Mouse (Mus musculus): ENCODE results near the gene Dnmt3a. TPM values are rescaled to one million over a fixed set of nuclear protein-coding genes. Genes with fewer than 3 reads are reported as not detected.

Dnmt3a gene
- polyA plus RNA-seq, 1 experiment: 4.6 TPM

GRCm38 (mm10) chr12:3954651-3955050 lies 148.8 kb downstream of the Dnmt3a start, which contains the start of gene Pomc:
TSS of gene Pomc (plus strand) at chr12:3954951.
- Histone ChIP-seq H3K4me3 (ENCODE audit: insufficient read depth, poor library complexity, severe bottlenecking) (no peak within 1 kb of the TSS), H3ac (ENCODE audit: control insufficient read depth, insufficient read length, low read depth) (no peak within 1 kb of the TSS), H3K79me3 (ENCODE audit: low read depth) (no peaks in the 10 kb centered on the region), H3K36me3 (ENCODE audit: control insufficient read depth, insufficient read depth) (no peaks in the 10 kb centered on the region), H3K27me3 (ENCODE audit: control insufficient read depth, insufficient read depth, insufficient read length) (no peaks in the 10 kb centered on the region), H3K79me2 (ENCODE audit: control insufficient read depth, insufficient read depth) (no peaks in the 10 kb centered on the region)
- TF ChIP-seq MYOG (IDR thresholded peaks at IDR 0.05; ENCODE audit: control insufficient read depth, extremely low read depth, insufficient read length): no peak

GRCm38 (mm10) chr12:3955371-3955770 lies 149.6 kb downstream of the Dnmt3a start:
- Histone ChIP-seq H3K4me3 (ENCODE audit: insufficient read depth, poor library complexity, severe bottlenecking) (no peak overlapping the region), H3K36me3 (ENCODE audit: control insufficient read depth, insufficient read depth) (no peaks in the 10 kb centered on the region), H3K79me2 (ENCODE audit: control insufficient read depth, insufficient read depth) (no peaks in the 10 kb centered on the region), H3K27me3 (ENCODE audit: control insufficient read depth, insufficient read depth, insufficient read length) (no peaks in the 10 kb centered on the region), H3ac (ENCODE audit: control insufficient read depth, insufficient read length, low read depth) (no peak overlapping the region), H3K79me3 (ENCODE audit: low read depth) (no peaks in the 10 kb centered on the region)
- TF ChIP-seq FOSL1 (IDR thresholded peaks at IDR 0.05; ENCODE audit: insufficient read depth, low read length, poor library complexity, severe bottlenecking) (no peak), CTCF (IDR thresholded peaks at IDR 0.05; ENCODE audit: control insufficient read depth, insufficient read depth, insufficient read length) (no peak), MAX (IDR thresholded peaks at IDR 0.05) (no peak), MYOD1 (IDR thresholded peaks at IDR 0.05; ENCODE audit: control insufficient read depth, insufficient read length, low read depth) (no peak), CEBPB (IDR thresholded peaks at IDR 0.05; ENCODE audit: low read depth) (no peak), MYOG (IDR thresholded peaks at IDR 0.05; ENCODE audit: control insufficient read depth, extremely low read depth, insufficient read length) (no peak), USF1 (IDR thresholded peaks at IDR 0.05; ENCODE audit: low read depth) (no peak)

DNA sequence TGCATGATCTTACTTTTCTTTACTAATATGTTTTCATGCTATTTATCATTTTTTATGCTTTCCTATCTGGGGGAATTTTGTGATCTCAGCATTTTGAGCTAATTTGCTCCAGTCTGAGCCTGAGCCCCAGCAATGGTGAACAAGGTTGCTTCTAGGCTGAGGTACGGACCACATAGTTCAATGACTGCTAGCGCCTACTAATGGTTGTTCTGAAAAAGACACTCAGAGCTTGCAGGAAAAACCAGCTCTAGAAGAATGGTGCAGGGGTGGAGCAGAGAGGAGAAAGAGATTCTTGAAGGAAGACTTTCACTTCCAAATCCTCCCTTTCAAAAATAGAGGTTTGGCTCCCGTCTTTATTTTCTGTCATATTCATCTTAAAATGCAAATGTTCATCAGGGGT lies 150.5 kb downstream of the Dnmt3a start:
- Histone ChIP-seq H3K36me3 (ENCODE audit: control insufficient read depth, insufficient read depth) (no peaks in the 10 kb centered on the region), H3K27me3 (ENCODE audit: control insufficient read depth, insufficient read depth, insufficient read length) (no peaks in the 10 kb centered on the region), H3K4me3 (ENCODE audit: insufficient read depth, poor library complexity, severe bottlenecking) (no peak overlapping the region), H3K79me3 (ENCODE audit: low read depth) (no peaks in the 10 kb centered on the region), H3K79me2 (ENCODE audit: control insufficient read depth, insufficient read depth) (no peaks in the 10 kb centered on the region), H3ac (ENCODE audit: control insufficient read depth, insufficient read length, low read depth) (no peak overlapping the region)
- no peak for TF ChIP-seq MAX (IDR thresholded peaks at IDR 0.05)
- TF ChIP-seq MYOG (IDR thresholded peaks at IDR 0.05; ENCODE audit: control insufficient read depth, extremely low read depth, insufficient read length): no peak
- no peak for TF ChIP-seq MYOD1 (IDR thresholded peaks at IDR 0.05; ENCODE audit: control insufficient read depth, insufficient read length, low read depth)
- TF ChIP-seq USF1 (IDR thresholded peaks at IDR 0.05; ENCODE audit: low read depth): no peak
- TF ChIP-seq FOSL1 (IDR thresholded peaks at IDR 0.05; ENCODE audit: insufficient read depth, low read length, poor library complexity, severe bottlenecking): no peak
- no peak for TF ChIP-seq CEBPB (IDR thresholded peaks at IDR 0.05; ENCODE audit: low read depth)
- no peak for TF ChIP-seq CTCF (IDR thresholded peaks at IDR 0.05; ENCODE audit: control insufficient read depth, insufficient read depth, insufficient read length)

- TF ChIP-seq FOSL1 (IDR thresholded peaks at IDR 0.05; ENCODE audit: insufficient read depth, low read length, poor library complexity, severe bottlenecking) (no peak), MYOG (IDR thresholded peaks at IDR 0.05; ENCODE audit: control insufficient read depth, extremely low read depth, insufficient read length) (no peak), CTCF (IDR thresholded peaks at IDR 0.05; ENCODE audit: control insufficient read depth, insufficient read depth, insufficient read length) (no peak), CEBPB (IDR thresholded peaks at IDR 0.05; ENCODE audit: low read depth) (no peak), MYOD1 (IDR thresholded peaks at IDR 0.05; ENCODE audit: control insufficient read depth, insufficient read length, low read depth) (no peak), USF1 (IDR thresholded peaks at IDR 0.05; ENCODE audit: low read depth) (no peak), MAX (IDR thresholded peaks at IDR 0.05) (no peak)
- no peaks in the 10 kb centered on the region for H3K79me3 ChIP-seq (ENCODE audit: low read depth)
- H3K79me2 ChIP-seq (ENCODE audit: control insufficient read depth, insufficient read depth): no peaks in the 10 kb centered on the region
- H3ac ChIP-seq (ENCODE audit: control insufficient read depth, insufficient read length, low read depth): no peak overlapping the region
- no peaks in the 10 kb centered on the region for H3K36me3 ChIP-seq (ENCODE audit: control insufficient read depth, insufficient read depth)
- no peaks in the 10 kb centered on the region for H3K27me3 ChIP-seq (ENCODE audit: control insufficient read depth, insufficient read depth, insufficient read length)
- no peak overlapping the region for H3K4me3 ChIP-seq (ENCODE audit: insufficient read depth, poor library complexity, severe bottlenecking)
Measured at GRCm38 (mm10) chr12:3959791-3960543, 154.2 kb downstream of the Dnmt3a start.

- no peaks in the 10 kb centered on the region for H3K36me3 ChIP-seq (ENCODE audit: control insufficient read depth, insufficient read depth)
- TF ChIP-seq USF1 (IDR thresholded peaks at IDR 0.05; ENCODE audit: low read depth): no peak
- TF ChIP-seq MAX (IDR thresholded peaks at IDR 0.05): no peak
- no peak for TF ChIP-seq CEBPB (IDR thresholded peaks at IDR 0.05; ENCODE audit: low read depth)
- no peaks in the 10 kb centered on the region for H3K79me3 ChIP-seq (ENCODE audit: low read depth)
- no peaks in the 10 kb centered on the region for H3K79me2 ChIP-seq (ENCODE audit: control insufficient read depth, insufficient read depth)
- no peak overlapping the region for H3K4me3 ChIP-seq (ENCODE audit: insufficient read depth, poor library complexity, severe bottlenecking)
- H3ac ChIP-seq (ENCODE audit: control insufficient read depth, insufficient read length, low read depth): no peak overlapping the region
- no peaks in the 10 kb centered on the region for H3K27me3 ChIP-seq (ENCODE audit: control insufficient read depth, insufficient read depth, insufficient read length)
Measured at GRCm38 (mm10) chr12:3960553-3960952, 154.7 kb downstream of the Dnmt3a start.

Other genes starting within 250 kb of the Dnmt3a start
- gene Dtnb, start 233.6 kb upstream of the Dnmt3a start, polyA plus RNA-seq (2012; fragmentation: generic; extraction: Trizol): 10.0 TPM
- 0.11 TPM for gene Pomc, start 148.9 kb downstream of the Dnmt3a start, polyA plus RNA-seq (2012; fragmentation: generic; extraction: Trizol)
- 0.09 TPM for gene Efr3b, start 232.9 kb downstream of the Dnmt3a start, polyA plus RNA-seq (2012; fragmentation: generic; extraction: Trizol)

Data from C2C12 (cell line).